ENCODE assay signal across 10 mouse cellular contexts in genomic region chr14:120223528-120224201, GRCm38 (mm10). TPM values are rescaled to one million over a fixed set of nuclear protein-coding genes. Genes with fewer than 3 reads are reported as not detected.
DNase-seq lines count a peak whose midpoint lies in the region; ATAC-seq and TF ChIP-seq lines count a peak whose summit lies in the region.
"Had no signal": no experiment of that assay in that cellular context is flagged by ENCODE, and none has a peak within 500 bp of the region (broad histone marks: within the 10 kb centered on the region; RNA-seq: fewer than 3 reads in every experiment).

No protein-coding gene starts in this region.

- WGBS in lung, embryonic 14.5 days: 59% methylated on average over 14 of the region's 14 CpGs
- 75% methylated on average over 14 of the region's 14 CpGs for WGBS in intestine, embryonic 15.5 days
- 71% methylated on average over 14 of the region's 14 CpGs for WGBS in stomach, embryonic 15.5 days

- no peaks in the 10 kb centered on the region for H3K27me3 ChIP-seq in lung, embryonic 14.5 days (ENCODE audit: insufficient read depth, low read length)
- no peaks in the 10 kb centered on the region for H3K27me3 ChIP-seq in intestine, embryonic 15.5 days (replicated peaks)
- H3K27me3 ChIP-seq in stomach, embryonic 15.5 days (replicated peaks): no peaks in the 10 kb centered on the region

- no peaks in the 10 kb centered on the region for H3K36me3 ChIP-seq in lung, embryonic 14.5 days (ENCODE audit: insufficient read depth)
- H3K36me3 ChIP-seq in intestine, embryonic 15.5 days: no peaks in the 10 kb centered on the region
- no peaks in the 10 kb centered on the region for H3K36me3 ChIP-seq in stomach, embryonic 15.5 days

- no peak overlapping the region for H3K4me3 ChIP-seq in lung, embryonic 14.5 days (ENCODE audit: low read depth, low read length)
- no peak overlapping the region for H3K4me3 ChIP-seq in intestine, embryonic 15.5 days (replicated peaks)
- H3K4me3 ChIP-seq in stomach, embryonic 15.5 days (replicated peaks): no peak overlapping the region

- peak; percentile 73 for ATAC-seq in lung, embryonic 14.5 days (ENCODE audit: insufficient read depth)
- ATAC-seq in intestine, embryonic 15.5 days: peak; percentile 25; the same call in 1 of the 2 replicates
- ATAC-seq in stomach, embryonic 15.5 days (ENCODE audit: insufficient read depth, low FRiP score, low read depth): no peak

- no peaks in the 10 kb centered on the region for H3K4me1 ChIP-seq in lung, embryonic 14.5 days (ENCODE audit: insufficient read depth)
- peaks cover 7% of the 10 kb centered on the region; the same call in 1 of the 2 replicates for H3K4me1 ChIP-seq in intestine, embryonic 15.5 days (replicated peaks)
- 0 out of 2 replicates have a peak, but pooled peaks cover 10% of the 10 kb centered on the region for H3K4me1 ChIP-seq in stomach, embryonic 15.5 days

- no peak overlapping the region for H3K9ac ChIP-seq in lung, embryonic 14.5 days
- H3K9ac ChIP-seq in intestine, embryonic 15.5 days: no peak overlapping the region
- H3K9ac ChIP-seq in stomach, embryonic 15.5 days: no peak overlapping the region

- H3K9me3 ChIP-seq in lung, embryonic 14.5 days (ENCODE audit: low read depth, low read length): no peaks in the 10 kb centered on the region
- no peaks in the 10 kb centered on the region for H3K9me3 ChIP-seq in intestine, embryonic 15.5 days
- no peaks in the 10 kb centered on the region for H3K9me3 ChIP-seq in stomach, embryonic 15.5 days

- H3K27ac ChIP-seq in lung, embryonic 14.5 days (ENCODE audit: low read depth): peak overlapping the region; percentile 30; the same call in 1 of the 2 replicates
- H3K27ac ChIP-seq in intestine, embryonic 15.5 days: no peak overlapping the region
- 0 out of 2 replicates have a peak overlapping the region, but pooled peaks have one; percentile 54 for H3K27ac ChIP-seq in stomach, embryonic 15.5 days

- TF ChIP-seq CTCF in lung, embryonic 14.5 days (IDR thresholded peaks at IDR 0.05; ENCODE audit: low read depth): no peak

- peak; percentile 14 for DNase-seq in embryo, embryonic 11 days
- DNase-seq in embryo, embryonic 10 days (ENCODE audit: low spot score): no peak
- DNase-seq in lung, embryonic 14.5 days: peak; percentile 52
- DNase-seq in lung, postnatal 14 days: no peak
- no peak for DNase-seq in adrenal gland, postnatal 10 days
- no peak for DNase-seq in thymus, postnatal 36 days
- DNase-seq: adrenal gland, postnatal 14 days had no signal

- H3K4me2 ChIP-seq in lung, embryonic 14.5 days: no peak overlapping the region
- no peak overlapping the region for H3K4me2 ChIP-seq in intestine, embryonic 15.5 days (replicated peaks)
- H3K4me2 ChIP-seq in stomach, embryonic 15.5 days: no peak overlapping the region
- H3K4me2 ChIP-seq: liver, embryonic 11.5 days had no signal

RNA-seq across cellular contexts. Expression of gene Mbnl2, which starts 51.8 kb away (rescaled TPM):
- polyA plus RNA-seq in lung, embryonic 14.5 days (2014; fragmentation: Nextera tagmentation; extraction: Ambion mirVana): 110 and 119 TPM in 2 replicates
- 105 and 111 TPM in 2 replicates for polyA plus RNA-seq in intestine, embryonic 15.5 days (2015; fragmentation: Nextera tagmentation; extraction: Ambion mirVana)
- polyA plus RNA-seq in stomach, embryonic 15.5 days (2015; fragmentation: Nextera tagmentation; extraction: Ambion mirVana): 109 and 116 TPM in 2 replicates
- 100 to 1,000 TPM; 182 to 201 TPM for total RNA-seq in adrenal gland, postnatal 10 days (2021)

Comparison
In these comparisons a context has a peak if more than half of its experiments do, and no peak if none do; other contexts are left out.
1. DNase-seq: peak in embryo, embryonic 11 days (single experiment) and lung, embryonic 14.5 days (single experiment); none in embryo, embryonic 10 days (single experiment), lung, postnatal 14 days (single experiment), adrenal gland, postnatal 10 days (single experiment) and thymus, postnatal 36 days (0 of 2).